Mouse (Mus musculus) hindbrain, embryonic 14.5 days (tissue): Measurements from ENCODE around the gene Ap2s1. TPM values are rescaled to one million over a fixed set of nuclear protein-coding genes. Genes with fewer than 3 reads are reported as not detected.
"Not testable (repeated sequence)": the region's sequence is repeated elsewhere in the genome, so short reads cannot be mapped to it uniquely, and the experiment has no call there.

Experiments
- ATAC-seq: fragments of 200-750 bp; cut with Nextera tagmentation; 2 replicates; pipeline ENCODE4 v1.8.0; 2017; ENCODE audit warnings: moderate number of reproducible peaks, mild to moderate bottlenecking, moderate TSS enrichment, moderate library complexity; ENCODE audit not compliant: low FRiP score
- DNase-seq: peaks from one replicate; pipeline ENCODE4 v3.0.0-alpha.2; 2015; ENCODE audit warnings: low spot score
- H3K27ac ChIP-seq: fragments of 300-500 bp; sonication (generic); 2 replicates; pipeline ENCODE4 v1.5.1; 2014; ENCODE audit warnings: mild to moderate bottlenecking, moderate library complexity
- H3K27me3 ChIP-seq: fragments of 300-500 bp; sonication (generic); 2 replicates; pipeline ENCODE4 v1.6.1; 2014; ENCODE audit warnings: mild to moderate bottlenecking, low read length, mixed read lengths; ENCODE audit not compliant: control insufficient read depth, insufficient read depth
- H3K36me3 ChIP-seq: fragments of 300-500 bp; sonication (generic); replicated peaks from 2 replicates; pipeline ENCODE4 v1.6.1; 2014; ENCODE audit not compliant: control insufficient read depth, insufficient read depth
- H3K4me1 ChIP-seq: fragments of 300-500 bp; sonication (generic); replicated peaks from 2 replicates; pipeline ENCODE4 v1.6.1; 2014; ENCODE audit warnings: antibody characterized with exemption, low read length, mixed read lengths; ENCODE audit not compliant: control insufficient read depth, insufficient read depth
- H3K4me2 ChIP-seq: fragments of 300-500 bp; sonication (generic); replicated peaks from 2 replicates; pipeline ENCODE4 v1.6.1; 2014; ENCODE audit warnings: mild to moderate bottlenecking, moderate library complexity
- H3K4me3 ChIP-seq: fragments of 300-500 bp; sonication (generic); replicated peaks from 2 replicates; pipeline ENCODE4 v1.5.1; 2014; ENCODE audit warnings: mild to moderate bottlenecking, low read length
- H3K9ac ChIP-seq: fragments of 300-500 bp; sonication (generic); 2 replicates; pipeline ENCODE4 v1.6.1; 2014
- H3K9me3 ChIP-seq: fragments of 300-500 bp; sonication (generic); 2 replicates; pipeline ENCODE4 v1.6.1; 2016; ENCODE audit warnings: low read length; ENCODE audit not compliant: control insufficient read depth
- WGBS: fragments of 180-500 bp; shearing (Covaris S2); extraction: QIAGEN DNeasy Blood & Tissue Kit; methylation state at CpG from one replicate; pipeline ENCODE4 v1.1.7; 2014; 5-methylcytosine and 5-hydroxymethylcytosine counted together
- polyA plus RNA-seq: library from polyadenylated mRNA; unstranded; fragments of >200 nt; fragmentation: Nextera tagmentation; extraction: Ambion mirVana; gene quantifications from 2 replicates; pipeline ENCODE4 v1.2.1, GENCODE M21; 2014

Gene Ap2s1
- polyA plus RNA-seq, 1 experiment from 2014 or later: 463 TPM

DNA sequence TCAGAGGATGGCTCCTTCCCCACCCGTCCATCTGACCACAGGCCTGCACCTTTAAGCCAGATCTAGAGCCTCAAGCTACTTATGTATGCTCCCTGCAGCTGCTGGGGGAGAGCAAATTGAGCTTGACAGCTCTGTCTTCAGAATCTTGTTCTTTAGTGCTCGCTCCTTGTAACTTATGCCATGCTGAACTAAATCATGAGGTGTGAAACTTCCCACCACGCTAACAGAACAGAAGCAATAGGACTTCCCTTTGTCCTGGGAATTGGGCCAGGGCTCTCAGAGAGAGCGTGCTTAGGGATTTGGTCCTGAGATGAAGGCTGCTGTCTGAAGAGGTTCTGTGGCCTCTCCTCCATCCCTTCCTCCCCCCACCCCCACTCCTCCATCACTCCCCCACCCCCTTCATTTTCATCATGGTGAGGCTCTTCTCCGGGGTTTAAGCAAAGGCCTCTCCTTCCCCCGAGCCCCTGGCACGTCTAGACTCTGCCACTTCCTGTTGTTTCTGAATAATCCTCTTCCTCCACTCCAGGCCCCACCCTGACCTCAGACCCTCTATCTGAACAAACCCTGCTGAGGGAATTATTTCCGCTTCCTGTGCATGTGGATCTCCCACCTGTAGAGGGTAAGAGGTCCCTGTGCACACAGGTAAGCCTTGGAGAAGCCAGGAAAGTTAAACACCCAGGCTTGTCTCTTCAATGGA, 21.6 kb upstream of the Ap2s1 start:
- not testable (repeated sequence) for H3K27me3 ChIP-seq, DNase-seq, H3K4me1 ChIP-seq, H3K9me3 ChIP-seq, H3K27ac ChIP-seq, H3K4me2 ChIP-seq, ATAC-seq, H3K9ac ChIP-seq, H3K36me3 ChIP-seq, H3K4me3 ChIP-seq
- 46% methylated on average over 7 of the region's 8 CpGs for WGBS

DNA sequence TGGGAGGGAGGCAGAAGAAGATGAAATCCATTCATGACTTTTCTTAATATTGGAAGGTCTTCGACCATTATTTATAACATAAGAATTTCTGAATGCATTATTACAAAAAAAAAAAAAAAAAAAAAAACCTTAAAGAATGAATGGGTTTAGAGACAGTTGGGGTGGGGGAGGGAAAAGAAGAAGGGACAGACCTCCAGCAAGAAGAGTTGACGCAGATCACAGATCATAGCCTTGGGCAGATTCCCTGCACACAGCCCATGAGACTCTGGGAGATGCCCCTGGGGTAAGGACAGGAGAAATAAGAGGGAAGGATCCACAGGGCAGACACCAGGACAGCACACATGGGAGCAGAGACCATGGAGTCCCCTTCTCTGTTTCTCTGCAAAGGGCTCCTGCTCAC, 16.6 kb upstream of the Ap2s1 start, which contains the start of gene Ceacam9:
Ceacam9 (plus strand) TSS at position 301 of the 400 bp plus-strand sequence.
- Histone ChIP-seq H3K4me3 (no peak within 1 kb of the TSS), H3K9ac (no peak within 1 kb of the TSS), H3K36me3 (no peaks in the 10 kb centered on the region), H3K4me1 (no peaks in the 10 kb centered on the region), H3K4me2 (no peak within 1 kb of the TSS), H3K9me3 (no peaks in the 10 kb centered on the region), H3K27me3 (no peaks in the 10 kb centered on the region), H3K27ac (no peak within 1 kb of the TSS)
- 78% methylated on average over 2 of the region's 2 CpGs for WGBS
- DNase-seq: no peak
- no peak for ATAC-seq

DNA sequence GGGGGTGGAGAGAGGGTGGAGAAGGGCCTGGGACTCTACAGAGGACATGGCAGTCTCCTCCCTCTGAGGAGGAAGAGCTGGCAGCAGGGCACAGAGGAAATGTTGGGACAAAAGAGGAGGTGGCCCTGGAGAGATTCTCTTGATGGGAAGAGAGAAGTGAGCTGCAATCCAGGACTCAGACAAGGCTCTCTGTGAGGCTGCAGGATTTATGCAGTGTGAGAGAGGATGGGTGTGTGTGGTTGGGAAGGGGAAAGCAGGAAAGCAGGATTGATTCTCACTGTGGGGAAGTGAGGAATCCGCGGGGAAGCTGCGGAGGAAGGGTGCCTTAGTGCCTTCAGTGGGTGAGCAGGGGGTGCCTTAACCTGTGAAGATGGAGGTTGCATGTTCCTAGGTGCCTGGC, 15.7 kb upstream of the Ap2s1 start:
- H3K4me1 ChIP-seq, H3K4me3 ChIP-seq, H3K9me3 ChIP-seq, H3K9ac ChIP-seq, H3K27ac ChIP-seq, H3K36me3 ChIP-seq, DNase-seq, H3K4me2 ChIP-seq, ATAC-seq, H3K27me3 ChIP-seq: not testable (repeated sequence)
- WGBS: 63% methylated on average over 3 of the region's 3 CpGs

DNA sequence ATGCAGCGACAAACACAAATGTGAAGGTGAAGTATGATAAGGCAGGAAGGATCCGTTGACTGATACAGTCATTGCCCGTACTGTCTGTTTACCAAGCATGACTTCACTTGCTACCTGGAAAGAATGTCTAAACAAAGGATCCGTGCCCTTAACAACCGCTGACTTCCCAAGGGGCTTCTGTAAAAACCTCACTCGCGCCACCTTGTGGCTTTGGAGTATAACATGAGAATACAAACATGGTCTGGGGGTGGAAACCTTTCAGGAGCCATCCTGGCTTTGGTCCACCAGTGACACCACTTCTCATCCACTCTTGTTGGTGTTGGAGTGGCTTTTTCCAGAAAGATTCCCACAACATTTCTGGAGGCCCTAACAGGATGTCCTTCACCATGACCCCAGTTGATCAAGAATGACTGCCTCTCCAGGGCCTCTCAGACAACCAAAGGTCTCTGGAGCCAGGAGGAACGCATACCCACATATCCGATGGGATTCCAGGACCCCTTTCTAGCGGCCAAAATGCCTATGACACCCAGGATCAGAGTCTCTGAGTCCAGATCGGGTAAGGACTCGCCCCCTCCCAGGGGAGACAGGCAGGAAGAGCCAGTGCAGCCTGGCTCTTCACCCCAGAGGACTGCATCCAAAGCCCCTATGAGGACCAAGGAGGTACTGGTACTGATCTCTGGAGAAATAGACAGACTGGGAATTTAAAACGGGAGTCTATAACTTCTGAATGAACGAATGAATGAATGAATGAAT, 9.4 kb upstream of the Ap2s1 start:
- no peak overlapping the region for H3K4me3 ChIP-seq
- H3K9me3 ChIP-seq: no peaks in the 10 kb centered on the region
- peak; percentile 90 for DNase-seq
- WGBS: 29% methylated on average over 14 of the region's 14 CpGs
- peak overlapping the region; percentile 32 for H3K4me2 ChIP-seq
- H3K36me3 ChIP-seq: no peaks in the 10 kb centered on the region
- no peak overlapping the region for H3K27ac ChIP-seq
- no peaks in the 10 kb centered on the region for H3K27me3 ChIP-seq
- no peak overlapping the region for H3K9ac ChIP-seq
- ATAC-seq: no peak; the same call in 1 of the 2 replicates
- no peaks in the 10 kb centered on the region for H3K4me1 ChIP-seq

DNA sequence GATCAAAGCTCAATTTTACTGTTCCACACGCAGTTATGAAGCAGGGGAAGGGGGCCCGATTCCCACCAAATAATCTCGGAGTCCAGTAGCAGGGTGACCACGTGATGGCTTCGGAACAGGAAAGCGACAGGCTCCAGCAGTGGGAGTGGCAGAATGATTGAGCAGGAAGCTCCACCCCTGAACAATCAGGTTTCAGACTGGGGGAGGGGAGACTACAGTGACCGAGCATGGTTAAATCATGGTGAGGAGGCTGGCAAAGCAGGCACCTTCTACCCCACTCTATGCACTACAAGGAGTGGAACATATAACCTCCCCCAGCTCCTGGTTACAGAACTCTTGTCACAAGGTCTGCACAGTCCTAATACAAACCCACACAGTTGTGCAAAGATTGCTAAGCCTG, 8.6 kb upstream of the Ap2s1 start:
- not testable (repeated sequence) for H3K9ac ChIP-seq, H3K36me3 ChIP-seq, H3K9me3 ChIP-seq, H3K4me1 ChIP-seq, ATAC-seq, H3K27ac ChIP-seq, H3K27me3 ChIP-seq, DNase-seq, H3K4me3 ChIP-seq
- peak overlapping the region; percentile 32 for H3K4me2 ChIP-seq
- WGBS: 6% methylated on average over 7 of the region's 7 CpGs

DNA sequence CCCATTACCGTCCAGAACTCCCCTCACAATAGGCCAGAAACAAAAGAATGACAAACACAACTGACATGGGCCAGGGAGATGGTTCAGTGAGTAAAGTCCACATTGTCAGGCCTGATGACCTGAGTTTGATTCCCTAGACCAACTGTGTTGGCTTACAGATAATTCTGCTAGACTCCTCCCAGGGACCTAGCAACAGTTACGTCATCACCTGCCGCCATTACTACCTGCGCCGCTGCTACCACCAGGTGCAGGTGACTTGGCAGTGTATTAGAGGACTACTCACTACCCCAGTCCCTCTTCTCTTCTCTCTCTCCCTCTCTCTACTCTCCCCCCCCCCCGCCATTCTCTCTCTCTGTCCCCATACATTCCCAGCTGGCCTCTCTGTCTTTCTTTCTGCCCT, 7.4 kb upstream of the Ap2s1 start:
- Histone ChIP-seq H3K36me3 (no peaks in the 10 kb centered on the region), H3K4me1 (no peaks in the 10 kb centered on the region), H3K27me3 (no peaks in the 10 kb centered on the region), H3K4me2 (no peak overlapping the region), H3K9me3 (no peaks in the 10 kb centered on the region), H3K27ac (no peak overlapping the region), H3K9ac (no peak overlapping the region), H3K4me3 (no peak overlapping the region)
- DNase-seq (no peak), ATAC-seq (no peak)
- WGBS: 86% methylated on average over 5 of the region's 6 CpGs

DNA sequence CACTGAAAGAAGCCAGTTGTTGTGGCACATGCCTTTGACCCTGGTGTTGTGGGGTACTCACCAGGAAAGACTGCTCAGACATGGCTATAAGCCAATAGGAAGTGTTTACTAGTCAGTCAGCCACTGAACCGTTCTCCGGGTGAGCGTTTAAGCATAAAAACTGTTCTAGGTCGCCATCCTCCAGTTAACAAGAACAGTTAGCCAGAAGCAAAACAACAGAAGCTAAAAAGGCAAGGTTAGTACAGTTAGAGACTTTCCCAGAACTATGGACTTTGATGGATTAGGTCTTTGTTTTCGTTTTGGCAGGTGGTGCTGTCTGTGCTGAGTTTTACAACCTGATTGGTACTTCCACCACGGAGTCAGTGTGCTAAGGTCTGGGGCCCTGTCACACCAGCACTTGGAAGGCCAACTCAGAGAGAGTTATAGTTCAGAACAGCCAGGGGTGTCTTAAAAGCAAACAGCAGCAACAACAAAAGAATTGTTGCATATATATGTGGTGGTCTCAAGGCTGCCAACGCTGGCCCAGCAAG, 6.3 kb upstream of the Ap2s1 start:
- Histone ChIP-seq H3K27me3 (no peaks in the 10 kb centered on the region), H3K4me1 (no peaks in the 10 kb centered on the region), H3K4me3 (no peak overlapping the region), H3K4me2 (no peak overlapping the region), H3K36me3 (no peaks in the 10 kb centered on the region), H3K27ac (no peak overlapping the region), H3K9me3 (no peaks in the 10 kb centered on the region), H3K9ac (no peak overlapping the region)
- no peak for DNase-seq
- no peak for ATAC-seq
- 58% methylated on average over 7 of the region's 7 CpGs for WGBS

DNA sequence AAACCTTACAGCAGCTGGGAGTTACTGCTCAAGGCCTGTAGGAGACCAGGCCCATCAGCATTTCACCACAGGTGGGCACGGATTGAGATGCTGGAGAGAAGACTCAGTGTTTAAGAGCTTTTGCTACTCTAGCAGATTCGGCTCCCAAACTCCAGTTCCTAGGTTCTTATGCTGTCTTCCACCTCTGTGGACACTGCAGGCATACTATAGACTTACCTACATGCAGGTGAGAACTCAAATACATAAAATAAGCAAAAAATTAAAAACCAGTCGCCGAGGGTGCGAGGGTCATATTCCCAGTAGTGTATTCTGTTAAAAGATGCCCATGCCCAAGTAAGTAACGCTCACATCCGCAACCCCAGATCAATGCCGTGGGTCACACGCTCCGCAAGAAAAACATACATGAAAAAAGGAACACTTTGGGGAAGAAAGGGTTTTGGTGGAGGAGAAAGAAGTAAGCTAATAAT, 571 bp upstream of the Ap2s1 start:
- DNase-seq (no peak), ATAC-seq (peak; percentile 18)
- no peaks in the 10 kb centered on the region for H3K36me3 ChIP-seq
- peaks cover 11% of the 10 kb centered on the region for H3K4me1 ChIP-seq
- H3K9me3 ChIP-seq: no peaks in the 10 kb centered on the region
- 39% methylated on average over 10 of the region's 10 CpGs for WGBS
- peak overlapping the region; percentile 77 for H3K4me3 ChIP-seq
- H3K4me2 ChIP-seq: peak overlapping the region; percentile 46
- no peaks in the 10 kb centered on the region for H3K27me3 ChIP-seq
- peak overlapping the region; percentile 35; the same call in 1 of the 2 replicates for H3K9ac ChIP-seq
- no peak overlapping the region for H3K27ac ChIP-seq

DNA sequence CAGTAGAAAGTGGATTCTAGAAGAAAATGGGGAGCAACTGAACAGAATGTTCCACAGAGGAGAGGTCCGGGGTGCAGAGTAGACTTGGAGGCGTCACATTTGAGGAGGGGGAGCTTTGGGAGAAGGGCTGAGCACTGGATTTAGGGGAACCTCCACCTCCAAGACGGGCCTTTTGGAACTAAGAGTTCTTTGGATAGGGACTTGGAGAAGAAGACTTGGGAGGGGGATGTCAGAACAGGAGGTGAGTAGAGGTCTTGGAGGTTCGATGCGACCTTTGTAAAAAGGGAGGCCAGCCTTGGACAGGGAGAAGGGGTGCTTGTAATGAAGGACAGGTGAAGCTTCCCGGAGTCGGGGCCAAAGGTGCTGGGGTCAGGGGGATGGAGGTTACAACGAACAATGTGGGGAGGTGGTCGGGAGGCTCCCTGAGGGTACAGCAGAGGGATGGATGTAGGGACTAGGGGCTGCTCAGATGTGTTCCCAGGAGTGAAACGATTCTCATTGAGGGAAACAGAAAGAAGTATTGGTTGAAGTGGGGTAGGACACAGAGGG, 920 bp downstream of the Ap2s1 start:
- 63% methylated on average over 10 of the region's 10 CpGs for WGBS
- Histone ChIP-seq H3K27me3 (no peaks in the 10 kb centered on the region), H3K27ac (no peak overlapping the region), H3K9me3 (no peaks in the 10 kb centered on the region), H3K9ac (peak overlapping the region; percentile 73), H3K4me1 (peaks cover 11% of the 10 kb centered on the region), H3K4me3 (peak overlapping the region; percentile 77), H3K4me2 (peak overlapping the region; percentile 94), H3K36me3 (peaks cover 10% of the 10 kb centered on the region)
- DNase-seq (no peak), ATAC-seq (no peak)
